Comparison of ENCODE assay signal across 21 mouse cellular contexts in the genomic region with DNA sequence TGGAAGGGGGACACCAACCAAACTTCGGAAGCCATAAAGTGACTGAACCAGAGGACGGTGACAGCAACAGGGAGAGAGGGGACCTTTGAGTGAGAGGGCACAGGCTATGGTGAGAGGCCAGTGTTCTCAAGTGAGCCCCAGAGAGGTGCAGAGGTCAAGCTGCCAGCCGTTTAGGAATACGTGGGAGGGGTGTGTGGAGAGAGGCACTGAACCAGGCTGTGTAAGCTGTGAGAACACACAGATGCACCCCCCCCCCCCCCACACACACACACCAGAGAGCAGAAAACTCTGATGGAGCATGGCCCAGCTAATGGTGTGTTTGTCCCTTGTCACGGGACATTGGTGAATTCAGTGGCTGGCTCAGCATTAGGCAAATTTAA. TPM values are rescaled to one million over a fixed set of nuclear protein-coding genes. Genes with fewer than 3 reads are reported as not detected.
DNase-seq lines count a peak whose midpoint lies in the region; ATAC-seq and TF ChIP-seq lines count a peak whose summit lies in the region.
"Had no signal": no experiment of that assay in that cellular context is flagged by ENCODE, and none has a peak within 500 bp of the region (broad histone marks: within the 10 kb centered on the region; RNA-seq: fewer than 3 reads in every experiment).

No protein-coding gene starts in this region.

- DNase-seq in hindbrain, embryonic 10.5 days (ENCODE audit: low spot score): peak; percentile 23
- no peak for DNase-seq in hindbrain, embryonic 14.5 days (ENCODE audit: low spot score)
- DNase-seq in kidney, postnatal 0 days (ENCODE audit: low spot score): peak; percentile 40
- no peak for DNase-seq in kidney, adult 2 months
- no peak for DNase-seq in ES-E14 (ENCODE audit: low read depth, low spot score)
- DNase-seq in gastrocnemius, postnatal 25 days: no peak
- DNase-seq: adrenal gland, postnatal 10 days; cerebellum, adult 11 months; cerebellum, adult 8-10 months; cerebellum, postnatal 25 days; gastrocnemius, postnatal 10 days; heart, postnatal 36 days had no signal

- no peak overlapping the region for H3K9ac ChIP-seq in hindbrain, embryonic 14.5 days
- no peak overlapping the region for H3K9ac ChIP-seq in kidney, postnatal 0 days (ENCODE audit: low read depth, low read length)
- H3K9ac ChIP-seq in ES-E14 (ENCODE audit: insufficient read depth, low read depth, low read length, poor library complexity, severe bottlenecking): no peak overlapping the region
- H3K9ac ChIP-seq: embryonic facial prominence, embryonic 12.5 days; forebrain, embryonic 12.5 days; heart, embryonic 13.5 days; hindbrain, embryonic 12.5 days had no signal

- no peak for TF ChIP-seq POLR2A in kidney, adult 2 months (IDR thresholded peaks at IDR 0.05; ENCODE audit: low read depth, low read length)

- no peaks in the 10 kb centered on the region for H3K27me3 ChIP-seq in hindbrain, embryonic 10.5 days (ENCODE audit: insufficient read depth, poor library complexity, severe bottlenecking)
- no peaks in the 10 kb centered on the region for H3K27me3 ChIP-seq in hindbrain, embryonic 14.5 days (ENCODE audit: control insufficient read depth, insufficient read depth, low read length)
- no peaks in the 10 kb centered on the region for H3K27me3 ChIP-seq in kidney, postnatal 0 days (ENCODE audit: insufficient read depth, low read length)
- H3K27me3 ChIP-seq in kidney, adult 2 months (replicated peaks; ENCODE audit: control insufficient read depth, insufficient read depth, low read length): no peaks in the 10 kb centered on the region
- H3K27me3 ChIP-seq: embryonic facial prominence, embryonic 12.5 days; forebrain, embryonic 12.5 days; heart, embryonic 13.5 days; hindbrain, embryonic 12.5 days had no signal

- H3K4me3 ChIP-seq in hindbrain, embryonic 10.5 days: no peak overlapping the region
- no peak overlapping the region for H3K4me3 ChIP-seq in hindbrain, embryonic 14.5 days (replicated peaks; ENCODE audit: low read length)
- H3K4me3 ChIP-seq in kidney, postnatal 0 days (replicated peaks; ENCODE audit: low read depth, low read length): no peak overlapping the region
- no peak overlapping the region for H3K4me3 ChIP-seq in kidney, adult 2 months (ENCODE audit: insufficient read depth, low read depth, low read length)
- no peak overlapping the region for H3K4me3 ChIP-seq in ES-E14 (ENCODE audit: insufficient read depth in 1 of 2, low read depth in 1 of 2, low read length in 2 of 2, poor library complexity in 1 of 2, severe bottlenecking in 1 of 2)
- H3K4me3 ChIP-seq: embryonic facial prominence, embryonic 12.5 days; forebrain, embryonic 12.5 days; heart, embryonic 13.5 days; hindbrain, embryonic 12.5 days had no signal

- in situ Hi-C loops in ES-E14 (cut with MboI; ENCODE audit: low sequenced_read_pairs in 2 of 2, unreplicated experiment in 2 of 2): no loop called here

- no peak for ATAC-seq in hindbrain, embryonic 14.5 days (ENCODE audit: low FRiP score)
- ATAC-seq in kidney, postnatal 0 days (replicated peaks; ENCODE audit: low FRiP score, low read depth): peak; percentile 68; the same call in 1 of the 2 replicates
- ATAC-seq: forebrain, embryonic 16.5 days; hindbrain, postnatal 0 days had no signal

- no peak for TF ChIP-seq CTCF in kidney, postnatal 0 days (IDR thresholded peaks at IDR 0.05; ENCODE audit: low read depth)
- TF ChIP-seq CTCF in kidney, adult 2 months (conservative IDR thresholded peaks at IDR 0.05; ENCODE audit: insufficient read depth, insufficient read length, low read depth, low read length): no peak

- H3K27ac ChIP-seq in hindbrain, embryonic 10.5 days: no peak overlapping the region; the same call in 1 of the 2 replicates
- no peak overlapping the region for H3K27ac ChIP-seq in hindbrain, embryonic 14.5 days
- H3K27ac ChIP-seq in kidney, postnatal 0 days: no peak overlapping the region
- no peak overlapping the region for H3K27ac ChIP-seq in kidney, adult 2 months (ENCODE audit: insufficient read depth, low read depth, low read length)
- peak overlapping the region; percentile 64 for H3K27ac ChIP-seq in ES-E14 (ENCODE audit: insufficient read depth, low read depth, low read length, poor library complexity, severe bottlenecking)
- H3K27ac ChIP-seq: embryonic facial prominence, embryonic 12.5 days; forebrain, embryonic 12.5 days; heart, embryonic 13.5 days; hindbrain, embryonic 12.5 days; hindbrain, postnatal 0 days had no signal

- H3K36me3 ChIP-seq in hindbrain, embryonic 10.5 days: no peaks in the 10 kb centered on the region
- no peaks in the 10 kb centered on the region for H3K36me3 ChIP-seq in hindbrain, embryonic 14.5 days (replicated peaks; ENCODE audit: control insufficient read depth, insufficient read depth)
- no peaks in the 10 kb centered on the region for H3K36me3 ChIP-seq in kidney, postnatal 0 days (ENCODE audit: insufficient read depth, low read length)
- H3K36me3 ChIP-seq in kidney, adult 2 months (ENCODE audit: control insufficient read depth, insufficient read depth, low read length): no peaks in the 10 kb centered on the region
- H3K36me3 ChIP-seq in ES-E14 (ENCODE audit: control insufficient read depth, insufficient read depth, low read length, poor library complexity, severe bottlenecking): no peaks in the 10 kb centered on the region
- H3K36me3 ChIP-seq: embryonic facial prominence, embryonic 12.5 days; forebrain, embryonic 12.5 days; heart, embryonic 13.5 days; hindbrain, embryonic 12.5 days had no signal

- H3K4me1 ChIP-seq in hindbrain, embryonic 10.5 days (replicated peaks): peaks cover 27% of the 10 kb centered on the region
- H3K4me1 ChIP-seq in hindbrain, embryonic 14.5 days (replicated peaks; ENCODE audit: control insufficient read depth, insufficient read depth, low read length): 0 out of 2 replicates have a peak, but pooled peaks cover 5% of the 10 kb centered on the region
- no peaks in the 10 kb centered on the region for H3K4me1 ChIP-seq in kidney, postnatal 0 days (replicated peaks; ENCODE audit: insufficient read depth, low read length)
- no peaks in the 10 kb centered on the region for H3K4me1 ChIP-seq in kidney, adult 2 months (ENCODE audit: control insufficient read depth, insufficient read depth, low read length)
- H3K4me1 ChIP-seq in ES-E14 (ENCODE audit: control insufficient read depth in 2 of 2, insufficient read depth in 2 of 2, low read length in 2 of 2, poor library complexity in 1 of 2): peaks cover 1 to 18% of the 10 kb centered on the region in 2 experiments; a peak in 3 of 4 replicates
- H3K4me1 ChIP-seq: embryonic facial prominence, embryonic 12.5 days; heart, embryonic 13.5 days had no signal

- no peaks in the 10 kb centered on the region for H3K9me3 ChIP-seq in hindbrain, embryonic 10.5 days
- H3K9me3 ChIP-seq in hindbrain, embryonic 14.5 days (ENCODE audit: control insufficient read depth, low read length): no peaks in the 10 kb centered on the region
- H3K9me3 ChIP-seq in kidney, postnatal 0 days (replicated peaks; ENCODE audit: low read length): no peaks in the 10 kb centered on the region
- H3K9me3 ChIP-seq in ES-E14 (ENCODE audit: control insufficient read depth, insufficient read depth, low read depth, low read length): no peaks in the 10 kb centered on the region
- H3K9me3 ChIP-seq: embryonic facial prominence, embryonic 12.5 days; forebrain, embryonic 12.5 days; heart, embryonic 13.5 days; hindbrain, embryonic 12.5 days had no signal

- H3K4me2 ChIP-seq in hindbrain, embryonic 14.5 days (replicated peaks): no peak overlapping the region
- no peak overlapping the region for H3K4me2 ChIP-seq in kidney, postnatal 0 days (ENCODE audit: low read length)
- H3K4me2 ChIP-seq: embryonic facial prominence, embryonic 12.5 days; forebrain, embryonic 12.5 days; heart, embryonic 13.5 days; hindbrain, embryonic 12.5 days had no signal

- 26% methylated on average over 5 of the region's 5 CpGs for WGBS in hindbrain, embryonic 10.5 days
- 28% methylated on average over 5 of the region's 5 CpGs for WGBS in hindbrain, embryonic 14.5 days
- 42% methylated on average over 5 of the region's 5 CpGs for WGBS in kidney, postnatal 0 days
- WGBS in kidney, adult 2 months: 46% methylated on average over 5 of the region's 5 CpGs

TF ChIP-seq in ES-E14, 5 proteins besides CTCF, POLR2A, EP300 and RAD21:
- no peak for TF ChIP-seq CHD2 (IDR thresholded peaks at IDR 0.05; ENCODE audit: low read depth, low read length)
- TF ChIP-seq ZNF384 (IDR thresholded peaks at IDR 0.05; ENCODE audit: low read depth, low read length): no peak
- no peak for TF ChIP-seq MAFK (IDR thresholded peaks at IDR 0.05; ENCODE audit: insufficient read depth, low read depth, low read length)
- TF ChIP-seq HCFC1 (IDR thresholded peaks at IDR 0.05; ENCODE audit: borderline replicate concordance, insufficient read depth, low read length): no peak
- no peak for TF ChIP-seq ZC3H11A (IDR thresholded peaks at IDR 0.05; ENCODE audit: borderline replicate concordance, low read depth, low read length)

RNA-seq across cellular contexts. Expression of gene Cd2, which starts 58.2 kb away (rescaled TPM):
- 0.21 and 0.35 TPM in 2 replicates for polyA plus RNA-seq in hindbrain, embryonic 10.5 days (2016; fragmentation: Nextera tagmentation; extraction: Ambion mirVana)
- polyA plus RNA-seq in hindbrain, embryonic 14.5 days (2014; fragmentation: Nextera tagmentation; extraction: Ambion mirVana): not detected in 2 replicates
- not detected in 2 replicates for polyA plus RNA-seq in kidney, postnatal 0 days (2015; fragmentation: Nextera tagmentation; extraction: Ambion mirVana)
- polyA plus RNA-seq in kidney, adult 2 months (2012; rRNA removed): 0.57 and 3.8 TPM in 2 replicates
- 0.62 and 2.2 TPM in 2 replicates for total RNA-seq in ES-E14 (2012; rRNA removed)
- total RNA-seq in gastrocnemius, postnatal 25 days (2021): under 1 TPM in 1 of 2 experiments, not detected in 1; 0.29 TPM
- total RNA-seq: hindbrain, postnatal 0 days; MEL had no signal
- polyA plus RNA-seq: brain, embryonic 14.5 days; embryonic facial prominence, embryonic 12.5 days; forebrain, embryonic 12.5 days; heart, embryonic 13.5 days; heart, postnatal 0 days; hindbrain, embryonic 12.5 days; hindbrain, postnatal 0 days had no signal

Comparison
In these comparisons a context has a peak if more than half of its experiments do, and no peak if none do; other contexts are left out.
1. DNase-seq: peak in hindbrain, embryonic 10.5 days (single experiment) and kidney, postnatal 0 days (single experiment); none in hindbrain, embryonic 14.5 days (single experiment), kidney, adult 2 months (single experiment), ES-E14 (single experiment) and gastrocnemius, postnatal 25 days (single experiment).